In genomic region chr4:133885331-133885730, GRCm38 (mm10) we compare ENCODE assay signal across 10 mouse cellular contexts. TPM values are rescaled to one million over a fixed set of nuclear protein-coding genes. Genes with fewer than 3 reads are reported as not detected.
A peak's percentile ranks its signal among the peaks of the same experiment; 100 is the strongest.
DNase-seq lines count a peak whose midpoint lies in the region; ATAC-seq and TF ChIP-seq lines count a peak whose summit lies in the region.
"Had no signal": no experiment of that assay in that cellular context is flagged by ENCODE, and none has a peak within 500 bp of the region (broad histone marks: within the 10 kb centered on the region; RNA-seq: fewer than 3 reads in every experiment).

No protein-coding gene starts in this region.

- no peak for TF ChIP-seq EP300 in heart, adult 2 months (IDR thresholded peaks at IDR 0.05; ENCODE audit: insufficient read depth, low read depth, low read length)

- ATAC-seq in lung, embryonic 15.5 days (ENCODE audit: borderline replicate concordance, extremely low read depth, low FRiP score, low TSS enrichment) = no peak
- ATAC-seq in embryonic facial prominence, embryonic 14.5 days (ENCODE audit: low read depth) = no peak
- no peak for ATAC-seq in neural tube, embryonic 14.5 days (ENCODE audit: low read depth)
- ATAC-seq: forebrain, embryonic 13.5 days had no signal

- H3K9me3 ChIP-seq in lung, embryonic 15.5 days = no peaks in the 10 kb centered on the region
- H3K9me3 ChIP-seq in embryonic facial prominence, embryonic 14.5 days (ENCODE audit: control insufficient read depth, low read length) = no peaks in the 10 kb centered on the region
- H3K9me3 ChIP-seq in neural tube, embryonic 14.5 days (ENCODE audit: control insufficient read depth, low read length) = no peaks in the 10 kb centered on the region
- H3K9me3 ChIP-seq: forebrain, embryonic 13.5 days had no signal

- no peaks in the 10 kb centered on the region for H3K79me2 ChIP-seq in heart, adult 2 months (replicated peaks; ENCODE audit: control insufficient read depth, insufficient read depth, low read length)

- H3K4me3 ChIP-seq in heart, adult 2 months = no peak overlapping the region
- H3K4me3 ChIP-seq in lung, embryonic 15.5 days = no peak overlapping the region
- peak overlapping the region; percentile 84; the same call in 1 of the 2 replicates for H3K4me3 ChIP-seq in embryonic facial prominence, embryonic 14.5 days (ENCODE audit: low read depth, low read length)
- H3K4me3 ChIP-seq in neural tube, embryonic 14.5 days (ENCODE audit: low read depth, low read length) = no peak overlapping the region
- H3K4me3 ChIP-seq: forebrain, embryonic 13.5 days had no signal

- H3K27me3 ChIP-seq in heart, adult 2 months (ENCODE audit: control insufficient read depth, insufficient read depth, low read length) = no peaks in the 10 kb centered on the region
- no peaks in the 10 kb centered on the region for H3K27me3 ChIP-seq in lung, embryonic 15.5 days
- no peaks in the 10 kb centered on the region for H3K27me3 ChIP-seq in embryonic facial prominence, embryonic 14.5 days (replicated peaks; ENCODE audit: control insufficient read depth, insufficient read depth, low read length)
- peaks cover 5% of the 10 kb centered on the region; the same call in 1 of the 2 replicates for H3K27me3 ChIP-seq in neural tube, embryonic 14.5 days (ENCODE audit: control insufficient read depth, insufficient read depth, low read length)

- H3K4me2 ChIP-seq in lung, embryonic 15.5 days = peak overlapping the region; percentile 89
- H3K4me2 ChIP-seq in embryonic facial prominence, embryonic 14.5 days (ENCODE audit: low read depth, low read length) = peak overlapping the region; percentile 95
- 0 out of 2 replicates have a peak overlapping the region, but pooled peaks have one; percentile 83 for H3K4me2 ChIP-seq in neural tube, embryonic 14.5 days (ENCODE audit: low read depth, low read length)

- no peak for DNase-seq in heart, adult 2 months
- DNase-seq in heart, adult 8-10 months (ENCODE audit: low spot score) = no peak
- no peak for DNase-seq in lung, postnatal 4 days
- DNase-seq in embryonic facial prominence, embryonic 14.5 days (ENCODE audit: low spot score) = no peak
- DNase-seq in spleen, postnatal 14 days (ENCODE audit: low spot score in 2 of 2) = no peak
- no peak for DNase-seq in thymus, postnatal 10 days (ENCODE audit: low spot score in 2 of 2)
- DNase-seq: retina, postnatal 1 day had no signal

- WGBS in heart, adult 2 months = 92% methylated on average over 4 of the region's 4 CpGs
- WGBS in lung, embryonic 15.5 days = 66% methylated on average over 4 of the region's 4 CpGs
- WGBS in embryonic facial prominence, embryonic 14.5 days = 68% methylated on average over 4 of the region's 4 CpGs
- WGBS in neural tube, embryonic 14.5 days = 80% methylated on average over 4 of the region's 4 CpGs

- peaks cover 5% of the 10 kb centered on the region for H3K4me1 ChIP-seq in heart, adult 2 months (ENCODE audit: control insufficient read depth, insufficient read depth, low read length)
- peaks cover 21% of the 10 kb centered on the region for H3K4me1 ChIP-seq in lung, embryonic 15.5 days
- peaks cover 11% of the 10 kb centered on the region; the same call in 1 of the 2 replicates for H3K4me1 ChIP-seq in embryonic facial prominence, embryonic 14.5 days (ENCODE audit: control insufficient read depth, insufficient read depth, low read length)
- peaks cover 12% of the 10 kb centered on the region for H3K4me1 ChIP-seq in neural tube, embryonic 14.5 days (ENCODE audit: control insufficient read depth, insufficient read depth, low read length)

- H3K27ac ChIP-seq in heart, adult 2 months = peak overlapping the region; percentile 48; the same call in 1 of the 2 replicates
- H3K27ac ChIP-seq in lung, embryonic 15.5 days = no peak overlapping the region; the same call in 1 of the 2 replicates
- 0 out of 2 replicates have a peak overlapping the region, but pooled peaks have one; percentile 28 for H3K27ac ChIP-seq in embryonic facial prominence, embryonic 14.5 days (replicated peaks; ENCODE audit: low read depth, low read length)
- no peak overlapping the region for H3K27ac ChIP-seq in neural tube, embryonic 14.5 days (ENCODE audit: low read depth, low read length)
- H3K27ac ChIP-seq: forebrain, embryonic 13.5 days had no signal

- H3K9ac ChIP-seq in heart, adult 2 months (ENCODE audit: low read depth, low read length) = no peak overlapping the region
- H3K9ac ChIP-seq in lung, embryonic 15.5 days = no peak overlapping the region
- H3K9ac ChIP-seq in embryonic facial prominence, embryonic 14.5 days (ENCODE audit: low read depth, low read length) = no peak overlapping the region; the same call in 1 of the 2 replicates
- H3K9ac ChIP-seq in neural tube, embryonic 14.5 days (replicated peaks; ENCODE audit: low read depth, low read length) = no peak overlapping the region
- H3K9ac ChIP-seq: forebrain, embryonic 13.5 days had no signal

- H3K36me3 ChIP-seq in heart, adult 2 months (ENCODE audit: control insufficient read depth, insufficient read depth, low read length) = no peaks in the 10 kb centered on the region
- H3K36me3 ChIP-seq in lung, embryonic 15.5 days = no peaks in the 10 kb centered on the region
- H3K36me3 ChIP-seq in embryonic facial prominence, embryonic 14.5 days (ENCODE audit: control insufficient read depth, insufficient read depth, low read length) = peaks cover 6% of the 10 kb centered on the region; the same call in 1 of the 2 replicates
- H3K36me3 ChIP-seq in neural tube, embryonic 14.5 days (ENCODE audit: control insufficient read depth, insufficient read depth, low read length) = no peaks in the 10 kb centered on the region

- TF ChIP-seq POLR2A in heart, adult 2 months (IDR thresholded peaks at IDR 0.05; ENCODE audit: insufficient read depth, low read depth, low read length) = no peak

- TF ChIP-seq CTCF in heart, adult 2 months (IDR thresholded peaks at IDR 0.05) = no peak

- intact Hi-C loops in heart, adult 2 months (cut with DNase I) = no loop called here

RNA-seq across cellular contexts. Expression of gene Rps6ka1, which starts 2.3 kb away (rescaled TPM):
- total RNA-seq in heart, adult 2 months (2021) = 1 to 10 TPM; 4.4 to 4.8 TPM
- polyA plus RNA-seq in heart, adult 2 months (2012; rRNA removed) = 5.9 and 7.1 TPM in 2 replicates
- total RNA-seq in heart, adult 8-10 months (2022) = 1 to 10 TPM; 4.0 to 6.5 (median 4.7) TPM
- 43.8 and 44.5 TPM in 2 replicates for polyA plus RNA-seq in lung, embryonic 15.5 days (2015; fragmentation: Nextera tagmentation; extraction: Ambion mirVana)
- polyA plus RNA-seq in embryonic facial prominence, embryonic 14.5 days (2014; fragmentation: Nextera tagmentation; extraction: Ambion mirVana) = 27.3 and 29.9 TPM in 2 replicates
- polyA plus RNA-seq in neural tube, embryonic 14.5 days (2014; fragmentation: Nextera tagmentation; extraction: Ambion mirVana) = 22.4 and 24.1 TPM in 2 replicates

Comparison
In these comparisons a context has a peak if more than half of its experiments do, and no peak if none do; other contexts are left out.
1. H3K27ac ChIP-seq: peak in heart, adult 2 months (single experiment) and embryonic facial prominence, embryonic 14.5 days (single experiment); none in lung, embryonic 15.5 days (single experiment) and neural tube, embryonic 14.5 days (single experiment).
2. Peak in every context shown above with its lines, with median percentiles within 50 percentile points of each other: H3K4me2 ChIP-seq.